Mouse (Mus musculus): ENCODE measurements around the gene Gm7876. TPM values are rescaled to one million over a fixed set of nuclear protein-coding genes. Genes with fewer than 3 reads are reported as not detected.
A peak's percentile ranks its signal among the peaks of the same experiment; 100 is the strongest.
"Not testable (repeated sequence)": the region's sequence is repeated elsewhere in the genome, so short reads cannot be mapped to it uniquely, and the experiment has no call there.

Gene Gm7876
- not detected in 2 replicates for polyA plus RNA-seq (2014; fragmentation: Nextera tagmentation; extraction: Ambion mirVana)

DNA sequence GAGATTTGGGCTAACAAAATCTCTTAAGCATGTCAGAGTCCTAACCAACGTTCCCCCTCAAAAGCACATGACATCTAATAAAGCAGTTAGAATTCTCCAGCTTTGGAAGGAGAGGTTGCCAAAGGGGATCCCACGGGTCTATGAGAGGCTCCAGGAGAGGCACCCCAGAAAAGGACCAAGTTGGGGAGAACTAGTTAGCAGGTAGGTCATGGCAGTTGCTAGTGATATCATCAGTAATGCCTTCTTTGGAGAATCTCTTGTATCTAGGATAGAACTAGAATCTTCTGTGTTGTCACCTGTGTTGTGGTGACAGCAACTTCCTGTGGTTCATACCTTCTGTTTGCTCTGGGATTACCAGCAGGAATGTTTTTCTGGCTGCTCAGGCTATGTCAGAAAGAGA, at the start of gene Gm7876:
Gene Gm7876, plus strand, starts transcription at position 301 of the 400 bp plus-strand sequence.
- not testable (repeated sequence) for H3K36me3 ChIP-seq (ENCODE audit: control insufficient read depth, insufficient read depth, low read length); H3K4me1 ChIP-seq (ENCODE audit: control insufficient read depth, insufficient read depth, low read length); H3K27ac ChIP-seq (ENCODE audit: low read depth, low read length); ATAC-seq (ENCODE audit: low FRiP score, low TSS enrichment); H3K9ac ChIP-seq (ENCODE audit: low read depth, low read length); H3K4me2 ChIP-seq (replicated peaks; ENCODE audit: low read depth, low read length); H3K27me3 ChIP-seq (ENCODE audit: control insufficient read depth, insufficient read depth, low read length); H3K4me3 ChIP-seq (ENCODE audit: low read length); H3K9me3 ChIP-seq (ENCODE audit: control insufficient read depth, low read length)
- 84% methylated on average over 1 of the region's 2 CpGs for WGBS

DNA sequence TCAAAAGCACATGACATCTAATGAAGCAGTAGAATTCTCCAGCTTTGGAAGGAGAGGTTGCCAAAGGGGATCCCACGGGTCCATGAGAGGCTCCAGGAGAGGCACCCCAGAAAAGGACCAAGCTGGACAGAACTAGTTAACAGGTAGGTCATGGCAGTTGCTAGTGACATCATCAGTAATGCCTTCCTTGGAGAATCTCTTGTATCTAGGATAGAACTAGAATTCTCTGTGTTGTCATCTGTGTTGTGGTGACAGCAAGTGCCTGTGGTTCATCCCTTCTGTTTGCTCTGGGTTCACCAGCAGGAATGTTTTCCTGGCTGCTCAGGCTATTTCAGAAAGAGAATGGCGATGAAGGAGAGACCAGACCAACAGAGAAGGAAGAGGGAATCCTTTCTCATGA, 45.1 kb upstream of the Gm7876 start, which contains the start of gene Gm3239:
Gene Gm3239, plus strand, starts transcription at position 301 of the 400 bp plus-strand sequence.
- not testable (repeated sequence) for H3K4me1 ChIP-seq (ENCODE audit: control insufficient read depth, insufficient read depth, low read length)
- no CpG with 5 or more reads among the region's 2 CpGs for WGBS

DNA sequence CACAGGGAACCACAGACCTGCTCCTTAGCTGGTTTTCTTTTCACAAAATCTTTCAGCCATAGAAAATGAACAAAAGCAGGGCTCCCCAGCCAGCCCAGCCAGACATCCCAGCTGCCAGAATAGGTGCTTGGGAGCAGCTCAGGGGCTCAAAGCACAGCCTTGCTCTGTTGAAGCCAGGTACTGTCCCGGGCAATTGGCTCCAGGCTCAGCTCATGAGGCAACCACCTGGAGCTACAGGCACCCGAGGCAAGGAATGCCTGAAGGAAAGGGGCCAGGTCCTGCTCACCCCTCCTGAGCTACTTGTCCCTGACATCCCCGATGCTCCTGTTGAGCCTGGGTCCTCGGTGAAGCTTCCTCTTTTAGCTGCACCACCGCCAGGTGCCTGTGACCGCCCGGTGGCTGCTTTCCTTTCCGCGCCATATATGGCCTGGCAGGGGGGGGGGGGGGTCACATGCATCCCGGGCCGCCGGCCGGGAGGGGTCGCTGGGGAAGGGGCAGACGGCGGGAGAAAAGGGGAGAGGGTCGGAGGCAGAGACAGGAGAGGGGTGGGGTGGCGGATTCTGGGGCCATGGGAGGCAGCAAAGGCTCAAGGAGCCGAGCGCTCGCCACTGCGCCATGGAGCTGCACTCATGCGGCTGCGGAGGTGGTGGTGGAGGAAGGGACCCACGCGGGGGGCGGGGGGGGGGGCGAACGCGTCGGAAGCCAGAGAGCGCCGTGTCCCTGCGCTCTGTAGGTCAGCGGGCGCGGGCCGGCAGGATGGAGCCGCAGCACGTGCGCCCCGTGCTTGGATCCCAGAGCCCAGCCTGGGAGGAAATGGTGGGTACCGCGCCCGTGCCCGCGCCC, 17.2 kb downstream of the Gm7876 start, which contains the start of gene Gm3252:
Gene Gm3252, plus strand, starts transcription at position 738 of the 843 bp plus-strand sequence.
- H3K4me1 ChIP-seq (ENCODE audit: control insufficient read depth, insufficient read depth, low read length); H3K9me3 ChIP-seq (ENCODE audit: control insufficient read depth, low read length); H3K9ac ChIP-seq (ENCODE audit: low read depth, low read length); H3K27me3 ChIP-seq (ENCODE audit: control insufficient read depth, insufficient read depth, low read length); H3K4me3 ChIP-seq (ENCODE audit: low read length); ATAC-seq (ENCODE audit: low FRiP score, low TSS enrichment); H3K27ac ChIP-seq (ENCODE audit: low read depth, low read length); H3K36me3 ChIP-seq (ENCODE audit: control insufficient read depth, insufficient read depth, low read length): not testable (repeated sequence)
- peak within 1 kb of the TSS; percentile 33; the same call in 1 of the 2 replicates for H3K4me2 ChIP-seq (replicated peaks; ENCODE audit: low read depth, low read length)
- WGBS, result 2% methylated on average over 3 of the region's 47 CpGs

More for the DNA sequence above, 45.1 kb upstream of the Gm7876 start, which contains the start of gene Gm3239:
- H3K36me3 ChIP-seq (ENCODE audit: control insufficient read depth, insufficient read depth, low read length); ATAC-seq (ENCODE audit: low FRiP score, low TSS enrichment); H3K4me3 ChIP-seq (ENCODE audit: low read length); H3K9me3 ChIP-seq (ENCODE audit: control insufficient read depth, low read length); H3K4me2 ChIP-seq (replicated peaks; ENCODE audit: low read depth, low read length); H3K9ac ChIP-seq (ENCODE audit: low read depth, low read length); H3K27me3 ChIP-seq (ENCODE audit: control insufficient read depth, insufficient read depth, low read length); H3K27ac ChIP-seq (ENCODE audit: low read depth, low read length): not testable (repeated sequence)

Other genes with a start within 250 kb of the Gm7876 start
- gene Gm3182, start 227.5 kb upstream of the Gm7876 start, polyA plus RNA-seq (2014; fragmentation: Nextera tagmentation; extraction: Ambion mirVana), result not detected in 2 replicates
- not detected in 2 replicates for gene Gm3047, start 153.8 kb upstream of the Gm7876 start, polyA plus RNA-seq (2014; fragmentation: Nextera tagmentation; extraction: Ambion mirVana)
- gene Gm8159, start 76.9 kb upstream of the Gm7876 start, polyA plus RNA-seq (2014; fragmentation: Nextera tagmentation; extraction: Ambion mirVana), result not detected in 2 replicates
- gene Gm3239, start 45.0 kb upstream of the Gm7876 start, polyA plus RNA-seq (2014; fragmentation: Nextera tagmentation; extraction: Ambion mirVana), result not detected in 2 replicates
- 0.19 and 0.39 TPM in 2 replicates for gene Gm3252, start 17.5 kb downstream of the Gm7876 start, polyA plus RNA-seq (2014; fragmentation: Nextera tagmentation; extraction: Ambion mirVana)
- not detected in 2 replicates for gene Gm9602, start 67.1 kb downstream of the Gm7876 start, polyA plus RNA-seq (2014; fragmentation: Nextera tagmentation; extraction: Ambion mirVana)
- gene Gm3269, start 128.9 kb downstream of the Gm7876 start, polyA plus RNA-seq (2014; fragmentation: Nextera tagmentation; extraction: Ambion mirVana), result not detected in 2 replicates
- 0.31 and 0.37 TPM in 2 replicates for gene Gm3264, start 146.3 kb downstream of the Gm7876 start, polyA plus RNA-seq (2014; fragmentation: Nextera tagmentation; extraction: Ambion mirVana)
- 0.17 TPM in 1 of 2 replicates, not detected in the other for gene Gm3278, start 183.2 kb downstream of the Gm7876 start, polyA plus RNA-seq (2014; fragmentation: Nextera tagmentation; extraction: Ambion mirVana)